ENCODE assay signal across 8 mouse cellular contexts in genomic region chr3:14887134-14887666, GRCm38 (mm10). TPM values are rescaled to one million over a fixed set of nuclear protein-coding genes. Genes with fewer than 3 reads are reported as not detected.
A peak's percentile ranks its signal among the peaks of the same experiment; 100 is the strongest.
DNase-seq lines count a peak whose midpoint lies in the region; ATAC-seq lines count a peak whose summit lies in the region.

No protein-coding gene starts in this region.

- peak overlapping the region; percentile 57 for H3K4me2 ChIP-seq in lung, embryonic 15.5 days
- H3K4me2 ChIP-seq in intestine, embryonic 14.5 days (ENCODE audit: low read length), result peak overlapping the region; percentile 72

- 16% methylated on average over 11 of the region's 11 CpGs for WGBS in lung, embryonic 15.5 days
- WGBS in embryonic facial prominence, embryonic 10.5 days, result 34% methylated on average over 11 of the region's 11 CpGs
- 43% methylated on average over 11 of the region's 11 CpGs for WGBS in intestine, embryonic 14.5 days

- no peak for ATAC-seq in lung, embryonic 15.5 days (ENCODE audit: borderline replicate concordance, extremely low read depth, low FRiP score, low TSS enrichment)
- ATAC-seq in intestine, embryonic 14.5 days (replicated peaks; ENCODE audit: low FRiP score, low TSS enrichment, low read depth), result no peak

- DNase-seq in lung, postnatal 25 days (ENCODE audit: low spot score), result no peak
- no peak for DNase-seq in embryonic facial prominence, embryonic 10.5 days (ENCODE audit: low spot score)
- no peak for DNase-seq in intestine, embryonic 14.5 days (ENCODE audit: low spot score)
- DNase-seq in natural killer cell, adult 2 months (ENCODE audit: low spot score in 2 of 2), result peak; percentile 24 to 27
- DNase-seq in left cerebral cortex, adult 18-20 months (ENCODE audit: low spot score in 2 of 2), result no peak
- no peak for DNase-seq in yolk sac, embryonic 10.5 days (ENCODE audit: low spot score)
- DNase-seq in gastrocnemius, adult 18-20 months (ENCODE audit: low spot score), result no peak

- H3K4me1 ChIP-seq in lung, embryonic 15.5 days, result peaks cover 17% of the 10 kb centered on the region
- peaks cover 11% of the 10 kb centered on the region; the same call in 1 of the 2 replicates for H3K4me1 ChIP-seq in embryonic facial prominence, embryonic 10.5 days
- H3K4me1 ChIP-seq in intestine, embryonic 14.5 days (replicated peaks; ENCODE audit: control insufficient read depth, insufficient read depth, low read length), result 0 out of 2 replicates have a peak, but pooled peaks cover 4% of the 10 kb centered on the region

- peak overlapping the region; percentile 86 for H3K4me3 ChIP-seq in lung, embryonic 15.5 days
- peak overlapping the region; percentile 79 for H3K4me3 ChIP-seq in embryonic facial prominence, embryonic 10.5 days
- H3K4me3 ChIP-seq in intestine, embryonic 14.5 days (ENCODE audit: low read depth, low read length), result peak overlapping the region; percentile 60

- no peaks in the 10 kb centered on the region for H3K36me3 ChIP-seq in lung, embryonic 15.5 days
- no peaks in the 10 kb centered on the region for H3K36me3 ChIP-seq in embryonic facial prominence, embryonic 10.5 days (replicated peaks)
- H3K36me3 ChIP-seq in intestine, embryonic 14.5 days (ENCODE audit: control insufficient read depth, insufficient read depth, low read length), result no peaks in the 10 kb centered on the region

- peak overlapping the region; percentile 86 for H3K9ac ChIP-seq in lung, embryonic 15.5 days
- no peak overlapping the region; the same call in 1 of the 2 replicates for H3K9ac ChIP-seq in intestine, embryonic 14.5 days (ENCODE audit: low read length)

- H3K27ac ChIP-seq in lung, embryonic 15.5 days, result peak overlapping the region; percentile 92
- H3K27ac ChIP-seq in embryonic facial prominence, embryonic 10.5 days (replicated peaks), result 0 out of 2 replicates have a peak overlapping the region, but pooled peaks have one; percentile 86
- H3K27ac ChIP-seq in intestine, embryonic 14.5 days (ENCODE audit: low read depth), result no peak overlapping the region

- no peaks in the 10 kb centered on the region for H3K9me3 ChIP-seq in lung, embryonic 15.5 days
- no peaks in the 10 kb centered on the region for H3K9me3 ChIP-seq in embryonic facial prominence, embryonic 10.5 days
- no peaks in the 10 kb centered on the region for H3K9me3 ChIP-seq in intestine, embryonic 14.5 days (ENCODE audit: control insufficient read depth, low read length)

- no peaks in the 10 kb centered on the region for H3K27me3 ChIP-seq in lung, embryonic 15.5 days
- H3K27me3 ChIP-seq in embryonic facial prominence, embryonic 10.5 days (replicated peaks; ENCODE audit: low read depth, poor library complexity, severe bottlenecking), result peaks cover 18% of the 10 kb centered on the region
- peaks cover 11% of the 10 kb centered on the region for H3K27me3 ChIP-seq in intestine, embryonic 14.5 days (replicated peaks; ENCODE audit: control insufficient read depth, insufficient read depth, low read length)

RNA-seq across cellular contexts. Expression of gene Car2, which starts 1.1 kb away (rescaled TPM):
- 392 and 393 TPM in 2 replicates for polyA plus RNA-seq in lung, embryonic 15.5 days (2015; fragmentation: Nextera tagmentation; extraction: Ambion mirVana)
- 72.8 and 77.4 TPM in 2 replicates for polyA plus RNA-seq in embryonic facial prominence, embryonic 10.5 days (2016; fragmentation: Nextera tagmentation; extraction: Ambion mirVana)
- 14.5 and 18.3 TPM in 2 replicates for polyA plus RNA-seq in intestine, embryonic 14.5 days (2014; fragmentation: Nextera tagmentation; extraction: Ambion mirVana)
- total RNA-seq in left cerebral cortex, adult 18-20 months (2021), result 100 to 1,000 TPM; 115 to 131 TPM
- 10 to 100 TPM; 17.2 to 19.0 TPM for total RNA-seq in gastrocnemius, adult 18-20 months (2021)

RNA-seq across cellular contexts. Expression of gene Car3, which starts 23.9 kb away (rescaled TPM):
- polyA plus RNA-seq in lung, embryonic 15.5 days (2015; fragmentation: Nextera tagmentation; extraction: Ambion mirVana), result 2.1 and 3.3 TPM in 2 replicates
- 1.7 and 2.0 TPM in 2 replicates for polyA plus RNA-seq in embryonic facial prominence, embryonic 10.5 days (2016; fragmentation: Nextera tagmentation; extraction: Ambion mirVana)
- 5.3 and 7.4 TPM in 2 replicates for polyA plus RNA-seq in intestine, embryonic 14.5 days (2014; fragmentation: Nextera tagmentation; extraction: Ambion mirVana)
- 1 to 10 TPM in 1 of 2 experiments, under 1 TPM in 1; 0.89 to 1.3 TPM for total RNA-seq in left cerebral cortex, adult 18-20 months (2021)
- total RNA-seq in gastrocnemius, adult 18-20 months (2021), result 1,000 to 10,000 TPM; 1,448 to 1,773 TPM

Comparison
In these comparisons a context has a peak if more than half of its experiments do, and no peak if none do; other contexts are left out.
1. DNase-seq: peak in natural killer cell, adult 2 months (2 of 2); none in lung, postnatal 25 days (single experiment), embryonic facial prominence, embryonic 10.5 days (single experiment), intestine, embryonic 14.5 days (single experiment), left cerebral cortex, adult 18-20 months (0 of 2), yolk sac, embryonic 10.5 days (single experiment) and gastrocnemius, adult 18-20 months (single experiment).
2. Peak in every context shown above with its lines, with median percentiles within 50 percentile points of each other: H3K4me3 ChIP-seq.